Mouse (Mus musculus) heart, adult 2 months (tissue): Measurements from ENCODE around the gene Mpv17l2.

ENCODE experiments used
- CTCF ChIP-seq: fragments of 200-600 bp; IDR thresholded peaks from 2 replicates; pipeline ENCODE4 v1.8.1; 2022; ENCODE audit warnings: antibody characterized with exemption, mild to moderate bottlenecking, moderate library complexity
- POLR2A ChIP-seq: fragments of 200-500 bp; IDR thresholded peaks from 2 replicates; pipeline ENCODE4 v1.6.1; 2011; ENCODE audit warnings: mild to moderate bottlenecking, low read depth, low read length, control low read depth; ENCODE audit not compliant: insufficient read depth

GRCm38 (mm10) chr8:70758616-70759561 lies 1.9 kb downstream of the Mpv17l2 start:
- TF ChIP-seq POLR2A = no peak
- TF ChIP-seq CTCF = no peak
